Mouse (Mus musculus): ENCODE measurements around the gene Nfkb1.

DNA sequence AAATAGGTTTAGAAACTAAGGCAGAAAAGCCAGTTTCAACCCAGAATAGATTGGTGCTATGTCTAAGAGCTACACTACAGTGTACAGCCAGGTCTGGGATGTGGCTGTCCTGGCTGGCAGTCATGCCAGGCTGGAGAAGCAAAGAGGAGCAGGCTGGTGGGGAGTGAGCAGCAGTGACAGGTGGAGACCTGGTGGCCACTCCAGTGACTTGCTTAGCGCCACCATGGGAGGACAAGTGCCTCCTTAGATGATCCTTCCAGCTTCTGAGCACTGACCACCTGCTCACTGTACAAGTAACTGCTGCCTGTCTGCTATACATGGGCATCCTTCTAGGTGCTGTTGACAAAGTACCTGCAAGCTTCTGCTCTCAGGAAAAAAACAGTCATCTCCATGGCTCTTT is 44.7 kb downstream of the Nfkb1 start:
- TF ChIP-seq CTCF (IDR thresholded peaks at IDR 0.05) = no peak
- TF ChIP-seq EP300 (IDR thresholded peaks at IDR 0.05) = no peak
